Mouse (Mus musculus) liver, embryonic 13.5 days (tissue): Measurements from ENCODE around the gene Shf. TPM values are rescaled to one million over a fixed set of nuclear protein-coding genes. Genes with fewer than 3 reads are reported as not detected.

Experiments
- ATAC-seq: fragments of 200-750 bp; cut with Nextera tagmentation; 2 replicates; pipeline ENCODE4 v1.8.0; 2017; ENCODE audit warnings: low read depth, mild to moderate bottlenecking, moderate number of reproducible peaks, moderate library complexity
- DNase-seq: peaks from one replicate; pipeline ENCODE4 v3.0.0; 2022
- H3K27ac ChIP-seq: fragments of 300-500 bp; sonication (generic); 2 replicates; pipeline ENCODE4 v1.5.1; 2015; ENCODE audit warnings: moderate library complexity, mild to moderate bottlenecking, inconsistent platforms
- H3K27me3 ChIP-seq: fragments of 300-500 bp; sonication (generic); 2 replicates; pipeline ENCODE4 v1.6.1; 2015; ENCODE audit warnings: mild to moderate bottlenecking, inconsistent platforms
- H3K36me3 ChIP-seq: fragments of 300-500 bp; sonication (generic); 2 replicates; pipeline ENCODE4 v1.6.1; 2015; ENCODE audit warnings: mild to moderate bottlenecking, inconsistent platforms
- H3K4me1 ChIP-seq: fragments of 300-500 bp; sonication (generic); replicated peaks from 2 replicates; pipeline ENCODE4 v1.6.1; 2015; ENCODE audit warnings: inconsistent platforms
- H3K4me2 ChIP-seq: fragments of 300-500 bp; sonication (generic); 2 replicates; pipeline ENCODE4 v1.6.1; 2015; ENCODE audit warnings: inconsistent platforms, mild to moderate bottlenecking, moderate library complexity
- H3K4me3 ChIP-seq: fragments of 300-500 bp; sonication (generic); replicated peaks from 2 replicates; pipeline ENCODE4 v1.5.1; 2015; ENCODE audit warnings: mild to moderate bottlenecking, inconsistent platforms
- H3K9ac ChIP-seq: fragments of 300-500 bp; sonication (generic); 2 replicates; pipeline ENCODE4 v1.6.1; 2015; ENCODE audit warnings: mild to moderate bottlenecking, inconsistent platforms
- H3K9me3 ChIP-seq: fragments of 300-500 bp; sonication (generic); replicated peaks from 2 replicates; pipeline ENCODE4 v1.6.1; 2016; ENCODE audit warnings: inconsistent platforms
- WGBS: fragments of 180-500 bp; shearing (Covaris S2); methylation state at CpG from one replicate; pipeline ENCODE4 v1.1.7; 2015; ENCODE audit not compliant: insufficient replicate concordance; 5-methylcytosine and 5-hydroxymethylcytosine counted together
- polyA plus RNA-seq: library from polyadenylated mRNA; unstranded; fragments of >200 nt; fragmentation: Nextera tagmentation; extraction: Ambion mirVana; gene quantifications from 2 replicates; pipeline ENCODE4 v1.2.1, GENCODE M21; 2015

Gene Shf
- polyA plus RNA-seq, 1 experiment from 2014 or later, result 1.1 TPM

DNA sequence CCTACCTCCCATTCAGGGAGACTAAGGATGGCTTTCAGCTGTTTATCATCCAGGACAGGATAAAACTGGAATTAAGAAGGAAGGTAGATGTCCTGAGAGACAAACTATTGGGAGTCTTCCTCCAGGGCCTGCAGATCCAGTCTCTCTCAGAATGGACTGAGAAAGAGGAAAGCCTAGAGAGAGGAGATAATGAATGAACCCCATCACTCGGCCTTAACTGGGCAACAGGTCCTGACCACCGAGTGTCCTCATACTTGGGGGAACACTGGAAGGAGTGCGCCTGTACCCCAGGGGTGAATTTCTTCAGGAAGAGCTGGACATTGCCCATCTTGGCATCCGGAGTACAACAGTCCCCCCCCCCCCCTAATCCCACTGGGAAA is 1.3 kb downstream of the Shf start:
- Histone ChIP-seq H3K27ac (peak overlapping the region; percentile 50; the same call in 1 of the 2 replicates), H3K9ac (peak overlapping the region; percentile 91), H3K4me2 (peak overlapping the region; percentile 99), H3K4me1 (peaks cover 75% of the 10 kb centered on the region), H3K36me3 (peaks cover 15% of the 10 kb centered on the region), H3K4me3 (peak overlapping the region; percentile 87), H3K27me3 (no peaks in the 10 kb centered on the region), H3K9me3 (no peaks in the 10 kb centered on the region)
- no peak for DNase-seq
- WGBS, result 33% methylated on average over 4 of the region's 4 CpGs
- ATAC-seq, result no peak

GRCm38 (mm10) chr2:122367181-122367580 is 1.8 kb downstream of the Shf start:
- ATAC-seq (no peak), DNase-seq (no peak)
- peak overlapping the region; percentile 91; the same call in 1 of the 2 replicates for H3K9ac ChIP-seq
- peak overlapping the region; percentile 50; the same call in 1 of the 2 replicates for H3K27ac ChIP-seq
- H3K4me3 ChIP-seq, result peak overlapping the region; percentile 87
- H3K27me3 ChIP-seq, result no peaks in the 10 kb centered on the region
- H3K9me3 ChIP-seq, result no peaks in the 10 kb centered on the region
- peak overlapping the region; percentile 99 for H3K4me2 ChIP-seq
- H3K36me3 ChIP-seq, result peaks cover 15% of the 10 kb centered on the region
- 51% methylated on average over 4 of the region's 4 CpGs for WGBS
- peaks cover 81% of the 10 kb centered on the region for H3K4me1 ChIP-seq

DNA sequence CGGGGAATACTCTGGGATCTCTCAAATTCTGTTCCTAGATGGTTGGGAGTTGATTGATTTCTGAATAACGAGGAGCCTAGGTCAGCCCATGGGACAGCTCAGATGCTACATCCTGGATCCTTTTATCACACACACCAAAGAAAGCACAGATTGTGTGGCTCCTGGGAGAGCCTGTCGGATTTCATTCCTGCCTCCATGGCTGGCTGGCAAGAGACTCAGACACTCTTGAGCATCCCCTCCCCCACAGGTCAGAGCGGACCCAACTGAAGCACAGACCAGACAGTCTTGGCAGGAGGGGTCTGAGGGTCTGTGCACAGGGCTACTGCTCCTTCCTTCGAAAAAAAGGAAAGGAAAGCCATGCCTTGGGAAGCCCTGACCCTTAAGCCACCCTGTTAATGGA is 2.3 kb downstream of the Shf start:
- peaks cover 85% of the 10 kb centered on the region for H3K4me1 ChIP-seq
- no peaks in the 10 kb centered on the region for H3K9me3 ChIP-seq
- H3K9ac ChIP-seq, result peak overlapping the region; percentile 91; the same call in 1 of the 2 replicates
- no peaks in the 10 kb centered on the region for H3K27me3 ChIP-seq
- peaks cover 15% of the 10 kb centered on the region for H3K36me3 ChIP-seq
- H3K4me2 ChIP-seq, result peak overlapping the region; percentile 99; the same call in 1 of the 2 replicates
- 64% methylated on average over 5 of the region's 5 CpGs for WGBS
- DNase-seq (no peak), ATAC-seq (no peak)
- H3K4me3 ChIP-seq, result no peak overlapping the region
- no peak overlapping the region for H3K27ac ChIP-seq

GRCm38 (mm10) chr2:122366039-122366438 is 2.9 kb downstream of the Shf start:
- H3K4me2 ChIP-seq, result no peak overlapping the region
- no peak overlapping the region; the same call in 1 of the 2 replicates for H3K9ac ChIP-seq
- H3K27ac ChIP-seq, result 0 out of 2 replicates have a peak overlapping the region, but pooled peaks have one; percentile 16
- DNase-seq (no peak), ATAC-seq (no peak)
- no peaks in the 10 kb centered on the region for H3K27me3 ChIP-seq
- WGBS, result 91% methylated on average over 3 of the region's 3 CpGs
- peaks cover 86% of the 10 kb centered on the region for H3K4me1 ChIP-seq
- H3K36me3 ChIP-seq, result peaks cover 15% of the 10 kb centered on the region
- no peaks in the 10 kb centered on the region for H3K9me3 ChIP-seq
- no peak overlapping the region for H3K4me3 ChIP-seq

DNA sequence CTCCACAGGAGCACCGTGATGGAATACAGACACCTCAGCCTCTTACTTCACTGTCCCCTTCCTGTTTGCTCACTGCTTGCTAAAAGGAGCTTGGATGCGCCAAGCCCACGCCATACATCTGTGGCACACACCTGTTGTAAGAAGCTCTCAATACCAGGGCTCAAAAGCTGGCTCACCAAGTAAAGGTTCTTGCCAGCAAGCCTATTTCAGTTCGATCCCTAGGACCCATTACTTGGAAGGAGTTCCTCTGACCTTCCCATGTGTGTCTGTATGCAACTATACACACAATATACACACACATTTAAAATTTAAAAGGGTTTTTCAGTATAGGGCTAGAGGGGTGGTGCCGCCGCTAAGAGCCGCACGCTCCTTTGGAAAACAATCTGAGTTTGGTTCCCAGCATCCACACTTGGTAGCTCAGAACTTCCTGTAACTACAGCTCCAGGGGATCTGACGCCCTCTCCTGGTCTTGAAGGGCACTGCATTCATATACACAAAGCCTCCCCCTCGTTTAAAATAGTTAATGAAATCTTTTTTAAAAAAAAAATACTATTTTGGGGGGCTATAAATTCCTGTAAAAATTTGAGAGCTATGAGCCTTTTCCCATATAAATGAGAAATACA is 3.6 kb downstream of the Shf start:
- H3K4me3 ChIP-seq, result no peak overlapping the region
- H3K27me3 ChIP-seq, result no peaks in the 10 kb centered on the region
- no peak overlapping the region; the same call in 1 of the 2 replicates for H3K9ac ChIP-seq
- no peaks in the 10 kb centered on the region for H3K9me3 ChIP-seq
- H3K27ac ChIP-seq, result peak overlapping the region; percentile 83
- H3K4me2 ChIP-seq, result peak overlapping the region; percentile 51; the same call in 1 of the 2 replicates
- no peak for ATAC-seq
- WGBS, result 76% methylated on average over 10 of the region's 10 CpGs
- H3K4me1 ChIP-seq, result peaks cover 80% of the 10 kb centered on the region
- peaks cover 15% of the 10 kb centered on the region for H3K36me3 ChIP-seq
- DNase-seq, result no peak

- Histone ChIP-seq H3K36me3 (peaks cover 20% of the 10 kb centered on the region), H3K27ac (peak overlapping the region; percentile 88), H3K9me3 (no peaks in the 10 kb centered on the region), H3K4me2 (peak overlapping the region; percentile 51), H3K4me3 (no peak overlapping the region), H3K4me1 (peaks cover 71% of the 10 kb centered on the region), H3K9ac (peak overlapping the region; percentile 44), H3K27me3 (no peaks in the 10 kb centered on the region)
- 63% methylated on average over 3 of the region's 3 CpGs for WGBS
- ATAC-seq (peak; percentile 90), DNase-seq (peak; percentile 69)
These were observed 4.5 kb downstream of the Shf start for GRCm38 (mm10) chr2:122364352-122364944.

DNA sequence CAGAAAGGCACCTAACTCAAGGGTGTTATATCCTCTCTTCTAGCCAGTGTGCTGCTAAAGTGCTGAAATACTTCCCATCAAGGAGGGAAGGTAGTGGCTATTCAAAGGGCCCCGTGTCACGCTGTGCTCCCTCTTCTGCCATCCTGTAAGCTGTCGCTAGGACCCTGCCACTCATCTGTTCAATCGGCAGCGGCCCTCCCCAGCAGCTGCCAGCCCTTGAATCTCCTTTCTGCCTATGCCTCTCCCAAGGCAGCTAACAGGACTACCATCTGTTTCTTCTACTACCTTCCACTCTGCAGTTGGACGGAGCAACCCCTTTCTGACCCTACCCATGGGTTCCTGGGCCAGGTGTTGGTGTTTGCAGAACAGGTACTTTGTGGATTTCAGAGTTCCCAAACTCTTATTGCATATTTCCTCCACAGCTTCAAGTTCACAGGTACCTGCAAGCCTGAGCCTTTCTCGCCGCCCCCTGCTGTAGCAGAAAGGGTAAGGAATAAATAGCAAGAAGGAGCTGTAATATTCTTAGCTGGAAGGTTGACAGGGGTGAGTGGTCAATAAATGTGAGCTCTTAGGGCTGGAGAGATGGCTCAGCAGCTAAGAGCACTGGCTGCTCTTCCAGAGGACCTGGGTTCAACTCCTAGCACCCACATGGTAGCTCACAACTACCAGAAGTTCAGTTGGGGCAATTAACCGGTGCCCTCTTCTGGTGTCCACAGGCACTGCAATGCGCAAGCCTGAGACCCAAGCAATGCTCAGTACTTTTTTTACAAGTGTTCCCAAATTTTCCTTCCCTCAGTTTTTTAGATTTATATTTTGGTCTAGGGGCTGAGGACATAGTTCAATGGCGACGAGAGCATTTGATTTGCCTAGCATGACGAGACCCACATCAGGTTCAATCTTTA is 6.1 kb downstream of the Shf start:
- peaks cover 25% of the 10 kb centered on the region for H3K36me3 ChIP-seq
- H3K9ac ChIP-seq, result no peak overlapping the region
- ATAC-seq (no peak), DNase-seq (no peak)
- no peak overlapping the region for H3K27ac ChIP-seq
- WGBS, result 85% methylated on average over 13 of the region's 13 CpGs
- H3K4me3 ChIP-seq, result no peak overlapping the region
- H3K27me3 ChIP-seq, result no peaks in the 10 kb centered on the region
- H3K4me2 ChIP-seq, result no peak overlapping the region
- no peaks in the 10 kb centered on the region for H3K9me3 ChIP-seq
- H3K4me1 ChIP-seq, result peaks cover 61% of the 10 kb centered on the region

DNA sequence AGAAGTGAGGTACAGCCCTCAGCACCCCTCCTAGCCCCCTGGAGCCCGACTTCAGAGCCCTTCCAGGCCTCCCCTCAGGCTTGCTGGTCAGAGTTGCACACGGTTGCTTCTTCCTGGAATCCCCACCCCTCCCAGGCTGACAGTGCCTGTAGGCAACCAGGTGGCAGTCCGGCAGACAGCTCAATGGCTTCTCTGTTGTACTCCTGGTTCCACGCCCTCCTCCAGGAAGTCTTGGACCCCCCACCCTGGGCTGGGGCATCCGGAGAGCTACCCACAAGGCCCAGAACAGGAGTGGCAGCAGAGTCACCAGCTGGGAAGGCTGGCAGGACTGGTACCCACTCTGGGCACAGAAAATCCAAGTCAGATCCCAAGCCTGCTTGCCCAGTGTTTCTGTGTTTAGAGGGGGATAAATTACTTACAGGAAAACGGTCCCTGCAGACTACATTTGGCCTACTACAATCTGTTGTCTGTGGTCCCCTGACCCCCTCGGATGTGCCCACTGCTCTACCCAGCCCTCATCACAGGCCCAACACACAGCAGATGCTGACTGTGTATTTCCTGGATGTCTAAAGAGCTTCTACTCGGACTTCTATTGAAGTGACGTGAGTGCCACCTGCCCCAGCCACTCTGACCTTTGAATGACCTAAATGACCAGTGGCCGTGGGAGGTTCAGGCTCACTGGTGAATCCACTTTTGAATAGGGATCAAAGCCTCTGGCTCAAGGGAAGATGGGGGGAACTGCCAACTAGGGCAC is 6.9 kb downstream of the Shf start:
- ATAC-seq (no peak), DNase-seq (no peak)
- H3K4me2 ChIP-seq, result no peak overlapping the region
- WGBS, result 60% methylated on average over 10 of the region's 10 CpGs
- 0 out of 2 replicates have a peak overlapping the region, but pooled peaks have one; percentile 0 for H3K27ac ChIP-seq
- peaks cover 28% of the 10 kb centered on the region for H3K36me3 ChIP-seq
- no peaks in the 10 kb centered on the region for H3K9me3 ChIP-seq
- no peak overlapping the region for H3K9ac ChIP-seq
- H3K4me1 ChIP-seq, result peaks cover 52% of the 10 kb centered on the region
- no peaks in the 10 kb centered on the region for H3K27me3 ChIP-seq
- H3K4me3 ChIP-seq, result no peak overlapping the region

DNA sequence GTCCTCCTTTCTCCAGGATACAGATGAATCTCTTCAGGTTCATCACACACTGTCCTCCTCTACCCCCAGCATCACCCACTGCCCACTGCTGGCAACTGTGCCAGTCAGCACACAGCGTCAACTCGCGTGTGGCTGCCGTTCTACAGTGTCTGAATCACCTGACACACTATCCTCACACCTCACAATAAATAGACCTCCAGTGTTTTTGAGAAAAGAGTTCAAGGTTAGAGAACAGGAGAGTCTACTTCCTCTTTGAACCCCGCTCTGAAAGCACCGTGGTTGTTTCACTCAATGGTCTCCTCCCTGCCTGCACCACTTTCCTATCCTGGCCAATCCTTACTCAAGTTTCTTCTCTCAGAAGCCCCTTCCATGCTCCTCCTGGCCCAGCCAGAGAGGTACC is 7.8 kb downstream of the Shf start:
- Histone ChIP-seq H3K9me3 (no peaks in the 10 kb centered on the region), H3K9ac (no peak overlapping the region), H3K4me3 (no peak overlapping the region), H3K36me3 (peaks cover 37% of the 10 kb centered on the region), H3K4me1 (peaks cover 44% of the 10 kb centered on the region), H3K27ac (no peak overlapping the region), H3K4me2 (no peak overlapping the region), H3K27me3 (no peaks in the 10 kb centered on the region)
- DNase-seq (no peak), ATAC-seq (no peak)
- 71% methylated on average over 6 of the region's 6 CpGs for WGBS

DNA sequence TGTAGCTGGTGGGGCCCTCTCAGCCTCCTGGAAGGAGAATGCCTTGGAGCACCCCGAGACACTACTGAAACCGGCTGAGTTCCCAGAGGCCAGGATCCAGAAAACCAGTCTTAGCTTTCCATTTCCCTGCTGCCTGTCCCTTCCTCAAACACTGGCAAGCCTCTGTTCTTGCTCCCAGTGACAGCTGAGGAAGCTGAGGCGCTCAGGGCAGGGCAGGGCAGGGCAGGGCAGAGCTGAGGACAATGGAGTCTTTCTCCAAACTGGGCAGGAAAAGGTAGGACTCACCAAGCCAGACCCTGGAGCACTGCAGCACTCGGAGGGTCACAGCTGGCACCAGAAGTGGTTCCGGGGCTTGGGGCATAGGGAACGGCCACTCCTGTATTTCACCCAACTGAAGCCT is 8.7 kb downstream of the Shf start:
- peaks cover 35% of the 10 kb centered on the region for H3K4me1 ChIP-seq
- DNase-seq, result no peak
- peaks cover 44% of the 10 kb centered on the region for H3K36me3 ChIP-seq
- no peak overlapping the region for H3K27ac ChIP-seq
- no peak for ATAC-seq
- H3K9me3 ChIP-seq, result no peaks in the 10 kb centered on the region
- H3K4me2 ChIP-seq, result no peak overlapping the region
- no peaks in the 10 kb centered on the region for H3K27me3 ChIP-seq
- WGBS, result 86% methylated on average over 6 of the region's 6 CpGs
- H3K4me3 ChIP-seq, result no peak overlapping the region
- H3K9ac ChIP-seq, result no peak overlapping the region
